Mouse (Mus musculus) neural tube, embryonic 11.5 days (tissue): ENCODE measurements around the gene Rnf39. TPM values are rescaled to one million over a fixed set of nuclear protein-coding genes. Genes with fewer than 3 reads are reported as not detected.

ENCODE experiments used
- ATAC-seq: fragments of 200-750 bp; cut with Nextera tagmentation; 2 replicates; pipeline ENCODE4 v1.8.0; 2017; ENCODE audit warnings: moderate number of reproducible peaks, mild to moderate bottlenecking, moderate TSS enrichment, moderate library complexity; ENCODE audit not compliant: insufficient read depth, low FRiP score, low TSS enrichment
- DNase-seq: peaks from one replicate; pipeline ENCODE4 v3.0.0-alpha.2; 2015; ENCODE audit warnings: low spot score
- H3K27ac ChIP-seq: fragments of 300-500 bp; sonication (generic); 2 replicates; pipeline ENCODE4 v1.5.1; 2014; ENCODE audit warnings: low read depth, mild to moderate bottlenecking, low read length
- H3K27me3 ChIP-seq: fragments of 300-500 bp; sonication (generic); 2 replicates; pipeline ENCODE4 v1.6.1; 2014; ENCODE audit warnings: mild to moderate bottlenecking, low read length, mixed read lengths; ENCODE audit not compliant: control insufficient read depth, insufficient read depth
- H3K36me3 ChIP-seq: fragments of 300-500 bp; sonication (generic); 2 replicates; pipeline ENCODE4 v1.6.1; 2014; ENCODE audit warnings: mild to moderate bottlenecking, low read length, moderate library complexity, mixed read lengths; ENCODE audit not compliant: control insufficient read depth, insufficient read depth
- H3K4me1 ChIP-seq: fragments of 300-500 bp; sonication (generic); 2 replicates; pipeline ENCODE4 v1.6.1; 2014; ENCODE audit warnings: low read length, mixed read lengths; ENCODE audit not compliant: control insufficient read depth, insufficient read depth
- H3K4me2 ChIP-seq: fragments of 300-500 bp; sonication (generic); 2 replicates; pipeline ENCODE4 v1.6.1; 2014; ENCODE audit warnings: low read depth, mild to moderate bottlenecking, moderate library complexity
- H3K4me3 ChIP-seq: fragments of 300-500 bp; sonication (generic); 2 replicates; pipeline ENCODE4 v1.5.1; 2014; ENCODE audit warnings: low read depth, low read length
- H3K9ac ChIP-seq: fragments of 300-500 bp; sonication (generic); 2 replicates; pipeline ENCODE4 v1.6.1; 2014; ENCODE audit warnings: mild to moderate bottlenecking, low read length
- H3K9me3 ChIP-seq: fragments of 300-500 bp; sonication (generic); 2 replicates; pipeline ENCODE4 v1.6.1; 2016; ENCODE audit warnings: low read length; ENCODE audit not compliant: control insufficient read depth
- WGBS: fragments of 180-500 bp; shearing (Covaris S2); extraction: QIAGEN DNeasy Blood & Tissue Kit; methylation state at CpG from one replicate; pipeline ENCODE4 v1.1.7; 2014; 5-methylcytosine and 5-hydroxymethylcytosine counted together
- polyA plus RNA-seq: library from polyadenylated mRNA; unstranded; fragments of >200 nt; fragmentation: Nextera tagmentation; extraction: Ambion mirVana; gene quantifications from 2 replicates; pipeline ENCODE4 v1.2.1, GENCODE M21; 2014

Rnf39 gene
- polyA plus RNA-seq, 1 experiment from 2014 or later: 0.93 TPM

GRCm38 (mm10) chr17:36929236-36929932 is 13.3 kb upstream of the Rnf39 start:
- 78% methylated on average over 12 of the region's 12 CpGs for WGBS
- no peak for DNase-seq
- H3K4me2 ChIP-seq: no peak overlapping the region
- no peak overlapping the region for H3K9ac ChIP-seq
- H3K36me3 ChIP-seq: no peaks in the 10 kb centered on the region
- no peaks in the 10 kb centered on the region for H3K4me1 ChIP-seq
- H3K9me3 ChIP-seq: no peaks in the 10 kb centered on the region
- no peak for ATAC-seq
- H3K27me3 ChIP-seq: no peaks in the 10 kb centered on the region
- H3K4me3 ChIP-seq: no peak overlapping the region
- no peak overlapping the region for H3K27ac ChIP-seq

DNA sequence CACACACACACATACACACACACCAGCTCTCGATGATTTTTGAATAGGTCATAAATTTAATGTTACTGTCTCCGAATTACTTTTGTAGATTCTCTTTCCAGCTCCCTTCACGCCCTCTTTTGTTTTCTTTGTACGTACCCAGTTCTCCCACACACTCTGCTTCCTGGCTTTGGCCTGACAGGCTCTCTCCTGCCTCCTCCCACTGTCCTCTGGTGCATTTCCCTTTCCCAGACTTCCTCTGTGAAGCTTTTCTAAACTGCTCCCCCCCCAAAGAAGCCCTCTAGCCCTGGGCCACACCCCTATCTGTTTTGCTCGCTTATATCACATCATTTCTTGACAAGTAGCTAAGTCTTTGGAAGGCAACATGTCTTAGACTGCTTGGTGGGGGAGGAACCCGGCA is 12.5 kb upstream of the Rnf39 start:
- Histone ChIP-seq H3K9me3 (no peaks in the 10 kb centered on the region), H3K4me3 (no peak overlapping the region), H3K27me3 (no peaks in the 10 kb centered on the region), H3K27ac (no peak overlapping the region), H3K4me1 (no peaks in the 10 kb centered on the region), H3K36me3 (no peaks in the 10 kb centered on the region), H3K4me2 (no peak overlapping the region), H3K9ac (no peak overlapping the region)
- ATAC-seq (no peak), DNase-seq (no peak)
- 74% methylated on average over 6 of the region's 6 CpGs for WGBS

- no peak overlapping the region for H3K9ac ChIP-seq
- no peaks in the 10 kb centered on the region for H3K36me3 ChIP-seq
- 79% methylated on average over 4 of the region's 4 CpGs for WGBS
- no peak overlapping the region for H3K4me3 ChIP-seq
- no peaks in the 10 kb centered on the region for H3K4me1 ChIP-seq
- no peaks in the 10 kb centered on the region for H3K9me3 ChIP-seq
- H3K27me3 ChIP-seq: no peaks in the 10 kb centered on the region
- H3K4me2 ChIP-seq: no peak overlapping the region
- ATAC-seq (no peak), DNase-seq (no peak)
- no peak overlapping the region for H3K27ac ChIP-seq
These were observed 11.6 kb upstream of the Rnf39 start for GRCm38 (mm10) chr17:36931130-36931529.

DNA sequence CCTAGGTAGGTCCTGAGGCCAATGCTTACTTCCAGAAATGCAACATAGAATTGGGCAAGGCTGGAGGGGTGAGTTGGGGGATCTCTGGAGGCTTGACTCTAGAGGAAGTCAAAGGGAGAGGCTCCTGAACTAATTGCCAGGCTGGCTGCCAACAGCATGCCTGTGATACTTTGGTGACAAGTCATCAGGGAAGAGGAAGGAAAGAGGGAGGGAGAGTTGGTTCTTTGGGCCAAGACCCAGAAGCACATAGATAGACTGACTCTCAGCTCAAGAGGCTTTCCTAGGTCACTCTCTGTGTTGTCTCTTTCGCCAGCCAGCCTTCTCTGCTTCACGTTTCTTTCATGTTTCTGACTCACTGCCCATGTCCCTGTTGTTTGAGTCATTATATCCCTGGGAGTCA is 10.9 kb upstream of the Rnf39 start:
- ATAC-seq: no peak
- Histone ChIP-seq H3K9ac (no peak overlapping the region), H3K27me3 (no peaks in the 10 kb centered on the region), H3K4me3 (no peak overlapping the region), H3K9me3 (no peaks in the 10 kb centered on the region), H3K27ac (no peak overlapping the region), H3K4me1 (no peaks in the 10 kb centered on the region), H3K4me2 (no peak overlapping the region), H3K36me3 (no peaks in the 10 kb centered on the region)
- no peak for DNase-seq
- WGBS: 83% methylated on average over 2 of the region's 2 CpGs

DNA sequence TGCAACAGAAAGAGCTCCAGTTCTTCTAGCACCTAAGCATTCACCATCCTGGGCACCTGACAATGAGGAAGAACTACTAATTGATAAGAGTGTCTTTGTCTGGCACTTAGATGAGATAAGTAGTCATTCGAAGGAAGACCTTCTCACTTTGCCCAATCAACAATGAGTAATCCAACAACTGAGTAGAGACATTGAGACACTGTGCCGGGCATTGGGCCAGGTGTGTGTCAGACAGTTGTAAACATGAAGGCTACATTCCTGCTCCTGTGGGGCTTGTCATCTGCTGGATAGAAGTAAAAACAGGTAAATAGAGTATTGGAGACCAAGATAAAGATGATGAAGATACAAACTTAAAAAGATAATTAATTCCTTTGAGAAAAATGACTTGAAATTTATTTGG is 4.7 kb upstream of the Rnf39 start:
- DNase-seq (no peak), ATAC-seq (no peak)
- Histone ChIP-seq H3K4me3 (no peak overlapping the region), H3K9me3 (no peaks in the 10 kb centered on the region), H3K36me3 (no peaks in the 10 kb centered on the region), H3K27me3 (peaks cover 10% of the 10 kb centered on the region), H3K4me2 (no peak overlapping the region), H3K9ac (no peak overlapping the region), H3K27ac (no peak overlapping the region), H3K4me1 (peaks cover 5% of the 10 kb centered on the region; the same call in 1 of the 2 replicates)
- 88% methylated on average over 2 of the region's 2 CpGs for WGBS

DNA sequence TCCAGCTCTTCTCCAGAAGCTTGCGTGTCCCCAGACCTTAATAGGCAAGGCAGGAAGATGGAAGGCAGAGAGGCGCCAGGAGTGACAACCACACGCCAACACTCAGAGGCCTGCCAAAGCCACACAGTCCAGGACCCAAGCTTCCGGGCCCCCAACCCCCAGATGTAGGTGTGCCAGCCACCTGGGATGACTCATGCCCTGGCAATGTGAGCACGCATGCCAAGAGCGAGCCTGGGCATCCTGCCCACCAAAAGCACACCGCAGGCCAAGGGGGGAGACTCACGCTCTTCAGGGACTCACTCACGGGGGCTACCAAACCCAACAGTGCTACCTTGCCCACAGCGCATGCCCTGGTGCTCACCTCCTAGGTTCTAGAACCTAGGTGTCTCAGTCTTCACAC is 327 bp upstream of the Rnf39 start:
- Histone ChIP-seq H3K9me3 (no peaks in the 10 kb centered on the region), H3K36me3 (no peaks in the 10 kb centered on the region), H3K9ac (no peak overlapping the region), H3K4me3 (no peak overlapping the region), H3K4me1 (peaks cover 6% of the 10 kb centered on the region; the same call in 1 of the 2 replicates), H3K27me3 (peaks cover 31% of the 10 kb centered on the region), H3K4me2 (peak overlapping the region; percentile 54), H3K27ac (no peak overlapping the region)
- DNase-seq (no peak), ATAC-seq (no peak)
- WGBS: 59% methylated on average over 10 of the region's 10 CpGs

DNA sequence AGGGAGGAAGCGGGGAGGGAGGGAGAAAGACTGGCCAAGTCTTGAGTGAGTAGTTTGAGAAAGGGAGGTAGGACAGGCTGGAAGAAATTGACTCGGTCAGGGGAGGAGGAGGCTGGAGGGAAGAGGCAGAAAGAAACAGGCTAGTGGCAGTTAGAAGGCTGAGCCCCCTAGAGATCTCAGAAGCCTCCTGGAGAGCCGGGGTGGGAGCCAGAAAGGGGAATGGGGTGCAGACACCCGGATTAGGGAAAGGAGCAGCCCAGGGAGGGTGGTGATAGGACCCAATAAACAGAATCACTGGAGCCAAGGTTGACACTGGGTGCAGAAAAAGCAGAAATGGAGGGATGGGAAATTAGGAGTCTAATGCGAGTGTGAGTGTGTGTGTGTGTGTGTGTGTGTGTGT is 973 bp downstream of the Rnf39 start:
- H3K27ac ChIP-seq: no peak overlapping the region
- H3K4me3 ChIP-seq: no peak overlapping the region
- peaks cover 31% of the 10 kb centered on the region for H3K27me3 ChIP-seq
- no peak overlapping the region for H3K9ac ChIP-seq
- WGBS: 18% methylated on average over 5 of the region's 5 CpGs
- no peaks in the 10 kb centered on the region for H3K9me3 ChIP-seq
- DNase-seq: no peak
- no peaks in the 10 kb centered on the region for H3K36me3 ChIP-seq
- H3K4me1 ChIP-seq: peaks cover 8% of the 10 kb centered on the region; the same call in 1 of the 2 replicates
- H3K4me2 ChIP-seq: no peak overlapping the region
- ATAC-seq: no peak

DNA sequence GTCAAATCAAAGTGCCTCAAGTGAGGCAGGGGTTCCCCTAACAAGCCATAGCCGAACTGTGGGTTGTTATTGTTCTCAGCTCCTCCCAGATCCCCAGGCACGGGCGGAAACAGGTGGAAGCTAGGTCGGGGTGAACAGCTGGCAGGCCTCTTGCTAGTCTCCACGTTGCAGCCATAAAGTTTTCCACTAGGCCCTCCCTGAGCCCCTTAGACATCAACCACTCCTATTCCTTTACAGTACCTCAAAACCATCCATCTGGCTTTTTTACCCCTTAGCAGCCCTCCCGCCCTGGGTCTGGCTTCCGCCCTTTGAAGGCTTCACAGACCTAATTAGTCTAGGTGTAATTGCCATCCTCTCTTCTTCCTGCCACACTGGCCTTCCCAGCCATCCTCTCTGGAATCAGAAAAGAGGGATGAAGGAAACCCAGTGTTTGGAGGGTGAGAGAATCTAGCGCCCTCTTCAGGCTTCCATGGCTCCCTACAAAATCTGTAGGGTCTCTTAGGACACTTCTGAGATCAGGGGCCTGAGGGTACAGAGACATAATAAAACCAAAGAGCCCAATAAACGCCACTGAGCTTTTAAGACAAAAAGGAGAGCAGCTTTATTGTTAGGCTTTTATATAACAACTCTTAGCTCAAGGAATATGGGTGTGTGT is 1.5 kb downstream of the Rnf39 start:
- peaks cover 2% of the 10 kb centered on the region; the same call in 1 of the 2 replicates for H3K36me3 ChIP-seq
- no peak overlapping the region for H3K27ac ChIP-seq
- peaks cover 31% of the 10 kb centered on the region for H3K27me3 ChIP-seq
- H3K9ac ChIP-seq: no peak overlapping the region
- no peak overlapping the region for H3K4me3 ChIP-seq
- H3K9me3 ChIP-seq: no peaks in the 10 kb centered on the region
- H3K4me1 ChIP-seq: peaks cover 8% of the 10 kb centered on the region; the same call in 1 of the 2 replicates
- DNase-seq (peak; percentile 33), ATAC-seq (no peak)
- H3K4me2 ChIP-seq: no peak overlapping the region
- 12% methylated on average over 9 of the region's 9 CpGs for WGBS
